Mouse (Mus musculus): ENCODE measurements around the gene Kdm1b. TPM values are rescaled to one million over a fixed set of nuclear protein-coding genes. Genes with fewer than 3 reads are reported as not detected.

Kdm1b gene
- polyA plus RNA-seq, 1 experiment from 2014 or later = 15.2 TPM

GRCm38 (mm10) chr13:47099265-47099664 lies 56.0 kb downstream of the Kdm1b start:
- H3K36me3 ChIP-seq = peaks cover 89% of the 10 kb centered on the region
- no peaks in the 10 kb centered on the region for H3K9me3 ChIP-seq
- H3K4me1 ChIP-seq (replicated peaks) = peaks cover 15% of the 10 kb centered on the region
- no peaks in the 10 kb centered on the region for H3K27me3 ChIP-seq (ENCODE audit: insufficient read depth, poor library complexity, severe bottlenecking)
- H3K4me3 ChIP-seq = no peak overlapping the region
- no peak overlapping the region for H3K27ac ChIP-seq
- WGBS = 83% methylated on average over 7 of the region's 7 CpGs
- no peak for DNase-seq (ENCODE audit: low spot score)

DNA sequence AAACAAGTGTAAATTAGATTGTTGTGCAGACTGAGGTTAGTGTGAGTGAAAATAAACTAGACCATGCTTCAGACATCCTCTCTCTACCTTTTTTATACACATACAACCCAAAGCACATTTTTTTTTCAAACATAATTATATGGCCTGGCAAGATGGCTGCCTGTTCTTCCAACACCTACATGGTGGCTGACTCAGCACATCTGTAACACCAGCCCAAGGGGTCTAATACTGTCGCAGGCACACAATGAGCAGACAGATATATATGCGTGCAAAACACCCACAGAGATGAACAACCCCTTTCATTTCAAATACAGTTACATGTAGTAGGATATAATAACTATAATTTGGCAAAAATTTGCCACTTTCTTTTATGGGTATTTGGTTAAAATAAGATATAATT lies 57.3 kb downstream of the Kdm1b start:
- peaks cover 76% of the 10 kb centered on the region for H3K36me3 ChIP-seq
- H3K27me3 ChIP-seq (ENCODE audit: insufficient read depth, poor library complexity, severe bottlenecking) = no peaks in the 10 kb centered on the region
- no peaks in the 10 kb centered on the region for H3K9me3 ChIP-seq
- WGBS = 92% methylated on average over 2 of the region's 2 CpGs
- H3K27ac ChIP-seq = no peak overlapping the region
- H3K4me1 ChIP-seq (replicated peaks) = peaks cover 17% of the 10 kb centered on the region
- no peak for DNase-seq (ENCODE audit: low spot score)
- H3K4me3 ChIP-seq = no peak overlapping the region

DNA sequence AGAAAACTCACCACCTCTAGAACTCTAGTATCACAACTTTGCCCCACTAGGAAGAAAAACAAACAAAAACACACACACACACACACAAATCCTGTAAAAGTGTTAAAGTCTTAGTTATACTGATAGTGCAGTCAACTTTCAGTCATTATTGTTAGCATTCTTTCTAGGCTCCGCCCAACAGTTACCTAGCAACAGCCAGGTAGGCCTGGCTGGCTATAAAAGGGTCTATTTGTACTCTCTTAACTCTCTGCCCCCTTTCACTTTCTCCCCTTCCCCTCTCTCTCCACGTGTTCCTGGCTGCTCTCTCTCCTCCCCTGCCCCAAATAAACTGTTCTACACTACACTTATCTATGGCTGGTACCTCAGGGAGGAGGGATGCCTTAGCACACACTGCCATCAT lies 60.8 kb downstream of the Kdm1b start:
- H3K4me1 ChIP-seq (replicated peaks) = peaks cover 29% of the 10 kb centered on the region
- H3K4me3 ChIP-seq = peak overlapping the region; percentile 99
- H3K27me3 ChIP-seq (ENCODE audit: insufficient read depth, poor library complexity, severe bottlenecking) = no peaks in the 10 kb centered on the region
- no peak for DNase-seq (ENCODE audit: low spot score)
- H3K9me3 ChIP-seq = no peaks in the 10 kb centered on the region
- H3K27ac ChIP-seq = peak overlapping the region; percentile 26; the same call in 1 of the 2 replicates
- WGBS = 16% methylated on average over 2 of the region's 2 CpGs
- H3K36me3 ChIP-seq = peaks cover 40% of the 10 kb centered on the region

- H3K27me3 ChIP-seq (ENCODE audit: insufficient read depth, poor library complexity, severe bottlenecking) = no peaks in the 10 kb centered on the region
- H3K4me3 ChIP-seq = peak overlapping the region; percentile 99
- peak; percentile 47 for DNase-seq (ENCODE audit: low spot score)
- H3K36me3 ChIP-seq = peaks cover 31% of the 10 kb centered on the region
- peak overlapping the region; percentile 100 for H3K27ac ChIP-seq
- under 1% methylated on average over 25 of the region's 25 CpGs for WGBS
- H3K9me3 ChIP-seq = no peaks in the 10 kb centered on the region
- peaks cover 29% of the 10 kb centered on the region for H3K4me1 ChIP-seq (replicated peaks)
Observed at GRCm38 (mm10) chr13:47104856-47105541, 61.7 kb downstream of the Kdm1b start.

DNA sequence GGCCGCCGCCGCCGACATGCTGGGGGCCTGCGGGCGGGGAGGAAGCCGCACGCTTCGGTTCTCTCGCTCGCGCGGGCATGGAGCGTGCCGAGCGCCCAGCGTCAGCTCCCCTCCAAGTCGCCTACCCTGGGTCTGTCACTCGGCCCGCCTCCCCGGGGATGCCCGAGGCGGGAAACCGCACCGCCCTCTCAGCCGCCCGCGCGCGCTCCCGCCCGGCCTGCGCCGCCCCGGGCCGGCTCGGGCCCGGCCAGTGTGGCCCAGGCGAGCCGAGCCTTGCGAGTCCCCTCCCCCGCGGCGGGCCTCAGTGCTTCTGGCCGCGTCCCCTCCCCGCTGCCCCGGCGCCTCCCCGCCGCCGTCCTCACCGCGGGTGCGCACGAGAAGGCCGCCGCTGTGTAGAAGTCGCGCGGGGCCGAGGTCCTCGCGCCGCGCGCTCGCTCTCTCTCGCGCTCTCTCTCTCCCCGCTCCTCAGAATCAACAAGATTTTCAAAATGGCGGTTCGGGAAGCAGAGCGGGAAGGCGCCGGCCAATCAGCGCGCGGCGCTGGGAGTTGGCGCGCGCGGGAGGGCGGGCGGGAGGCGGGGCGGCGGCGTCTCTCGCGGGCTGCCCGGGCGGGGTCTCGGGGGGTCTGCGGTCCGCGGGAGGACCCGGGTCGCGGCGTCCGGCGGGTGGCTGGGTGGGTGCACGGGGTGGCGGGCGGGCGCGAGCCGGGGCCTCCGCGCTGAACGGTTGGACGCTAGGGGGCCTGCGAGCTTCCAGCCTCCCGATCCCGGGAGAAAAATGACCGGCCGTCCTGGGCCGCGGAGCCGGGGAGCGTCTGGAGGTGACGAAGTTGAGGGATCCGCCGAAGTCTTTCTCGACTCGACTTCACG lies 62.6 kb downstream of the Kdm1b start, which contains the start of gene Dek:
Dek (minus strand) TSS at position 491 of the 869 bp plus-strand sequence.
- peak; percentile 92 for DNase-seq (ENCODE audit: low spot score)
- under 1% methylated on average over 128 of the region's 129 CpGs for WGBS
- Histone ChIP-seq H3K27ac (peak within 1 kb of the TSS; percentile 100), H3K4me1 (replicated peaks) (peaks cover 29% of the 10 kb centered on the region), H3K36me3 (peaks cover 22% of the 10 kb centered on the region), H3K9me3 (no peaks in the 10 kb centered on the region), H3K4me3 (peak within 1 kb of the TSS; percentile 99), H3K27me3 (ENCODE audit: insufficient read depth, poor library complexity, severe bottlenecking) (no peaks in the 10 kb centered on the region)

- Histone ChIP-seq H3K9me3 (no peaks in the 10 kb centered on the region), H3K4me3 (peak overlapping the region; percentile 99), H3K4me1 (replicated peaks) (peaks cover 29% of the 10 kb centered on the region), H3K27me3 (ENCODE audit: insufficient read depth, poor library complexity, severe bottlenecking) (no peaks in the 10 kb centered on the region), H3K27ac (peak overlapping the region; percentile 100), H3K36me3 (peaks cover 16% of the 10 kb centered on the region)
- DNase-seq (ENCODE audit: low spot score) = no peak
- under 1% methylated on average over 20 of the region's 20 CpGs for WGBS
Observed at GRCm38 (mm10) chr13:47106580-47106888, 63.2 kb downstream of the Kdm1b start.

DNA sequence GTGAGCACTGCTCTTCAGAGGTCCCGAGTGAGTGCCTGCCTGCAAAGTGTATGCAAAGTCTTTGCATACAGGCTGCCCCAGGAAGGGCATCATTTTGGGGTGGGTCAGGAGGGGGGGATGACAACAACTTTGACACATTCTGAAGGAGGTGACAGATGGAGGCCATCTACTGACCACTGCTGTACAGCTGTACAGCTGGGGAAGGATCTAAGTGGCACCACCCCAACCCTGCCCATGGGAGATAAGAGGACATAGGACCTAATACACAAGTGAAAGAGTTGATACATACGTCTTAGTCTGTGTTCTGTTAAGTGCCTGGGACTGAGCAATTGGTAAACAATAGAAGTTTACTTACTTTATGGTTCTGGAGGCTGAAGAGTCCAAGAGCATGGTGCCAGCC lies 65.9 kb downstream of the Kdm1b start:
- 79% methylated on average over 2 of the region's 2 CpGs for WGBS
- DNase-seq (ENCODE audit: low spot score) = no peak
- H3K4me3 ChIP-seq = no peak overlapping the region
- no peaks in the 10 kb centered on the region; the same call in 1 of the 2 replicates for H3K36me3 ChIP-seq
- H3K27me3 ChIP-seq (ENCODE audit: insufficient read depth, poor library complexity, severe bottlenecking) = no peaks in the 10 kb centered on the region
- H3K9me3 ChIP-seq = no peaks in the 10 kb centered on the region
- H3K27ac ChIP-seq = no peak overlapping the region
- H3K4me1 ChIP-seq (replicated peaks) = peaks cover 15% of the 10 kb centered on the region

DNA sequence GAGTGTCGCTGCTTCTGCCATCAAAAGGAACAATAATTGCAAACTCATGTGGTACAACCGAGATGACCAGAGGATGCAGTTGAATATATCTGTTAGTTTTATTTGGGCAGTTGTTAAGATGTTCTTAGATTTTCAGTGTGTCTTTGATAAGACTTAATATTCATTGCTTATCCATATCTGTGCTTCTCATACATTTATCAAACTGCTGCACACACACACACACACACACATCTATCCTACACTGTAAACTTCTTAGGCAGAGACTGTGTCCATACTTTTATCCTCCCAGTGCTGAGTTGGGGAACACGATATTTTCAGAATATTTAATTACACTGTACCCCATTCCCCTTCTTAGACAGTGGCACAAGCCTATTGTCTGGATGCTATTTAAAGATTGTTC lies 67.9 kb downstream of the Kdm1b start:
- Histone ChIP-seq H3K9me3 (no peaks in the 10 kb centered on the region), H3K4me1 (replicated peaks) (peaks cover 12% of the 10 kb centered on the region), H3K27me3 (ENCODE audit: insufficient read depth, poor library complexity, severe bottlenecking) (no peaks in the 10 kb centered on the region), H3K4me3 (no peak overlapping the region), H3K36me3 (no peaks in the 10 kb centered on the region), H3K27ac (no peak overlapping the region)
- DNase-seq (ENCODE audit: low spot score) = no peak
- WGBS = 84% methylated on average over 3 of the region's 3 CpGs

DNA sequence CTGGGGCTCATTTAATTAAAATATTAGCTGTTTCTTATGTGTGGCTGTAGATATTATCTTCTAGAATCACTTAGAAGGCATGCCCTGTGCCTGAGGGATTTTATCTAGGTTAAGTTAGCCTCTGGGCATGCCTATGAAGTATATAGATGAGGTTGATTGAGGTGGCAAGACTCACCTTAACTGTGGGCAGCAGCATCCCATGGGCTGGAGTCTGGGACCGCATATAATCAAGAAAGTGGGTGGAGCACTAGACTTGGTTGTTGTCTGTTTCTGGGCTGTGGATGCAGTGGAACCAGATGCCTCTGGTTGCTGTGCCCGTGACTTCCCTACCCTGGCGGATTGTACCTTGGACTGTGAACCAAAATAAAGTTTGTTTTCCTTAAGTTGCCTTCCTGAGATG lies 68.8 kb downstream of the Kdm1b start:
- Histone ChIP-seq H3K4me3 (no peak overlapping the region), H3K27ac (no peak overlapping the region), H3K27me3 (ENCODE audit: insufficient read depth, poor library complexity, severe bottlenecking) (no peaks in the 10 kb centered on the region), H3K9me3 (no peaks in the 10 kb centered on the region), H3K4me1 (replicated peaks) (peaks cover 7% of the 10 kb centered on the region), H3K36me3 (no peaks in the 10 kb centered on the region)
- 86% methylated on average over 3 of the region's 3 CpGs for WGBS
- DNase-seq (ENCODE audit: low spot score) = no peak

DNA sequence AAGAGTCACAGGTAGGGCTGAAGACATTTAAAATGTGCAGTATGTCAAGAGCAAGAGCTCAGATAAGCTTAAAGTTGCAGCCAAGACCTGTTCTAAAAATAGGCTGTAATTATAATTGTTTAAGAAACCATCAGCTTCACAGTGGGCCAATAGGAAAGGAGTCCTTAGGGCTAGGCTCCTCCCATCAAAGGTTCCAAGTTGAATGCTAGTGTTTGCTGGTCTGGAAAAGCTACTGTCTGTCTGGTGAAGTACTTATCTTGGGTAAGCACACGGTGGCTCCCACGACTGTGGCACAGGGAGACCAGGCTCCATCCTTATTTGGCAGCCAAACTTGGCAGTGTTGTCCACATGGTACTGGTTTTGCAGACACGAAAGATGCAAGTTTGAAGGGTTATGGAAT lies 69.6 kb downstream of the Kdm1b start:
- Histone ChIP-seq H3K4me1 (replicated peaks) (no peaks in the 10 kb centered on the region), H3K4me3 (no peak overlapping the region), H3K36me3 (no peaks in the 10 kb centered on the region), H3K27me3 (ENCODE audit: insufficient read depth, poor library complexity, severe bottlenecking) (no peaks in the 10 kb centered on the region), H3K27ac (no peak overlapping the region), H3K9me3 (no peaks in the 10 kb centered on the region)
- no peak for DNase-seq (ENCODE audit: low spot score)
- WGBS = 71% methylated on average over 3 of the region's 3 CpGs

- 84% methylated on average over 3 of the region's 3 CpGs for WGBS
- no peaks in the 10 kb centered on the region for H3K36me3 ChIP-seq
Observed at GRCm38 (mm10) chr13:47116000-47116399, 72.7 kb downstream of the Kdm1b start.

DNA sequence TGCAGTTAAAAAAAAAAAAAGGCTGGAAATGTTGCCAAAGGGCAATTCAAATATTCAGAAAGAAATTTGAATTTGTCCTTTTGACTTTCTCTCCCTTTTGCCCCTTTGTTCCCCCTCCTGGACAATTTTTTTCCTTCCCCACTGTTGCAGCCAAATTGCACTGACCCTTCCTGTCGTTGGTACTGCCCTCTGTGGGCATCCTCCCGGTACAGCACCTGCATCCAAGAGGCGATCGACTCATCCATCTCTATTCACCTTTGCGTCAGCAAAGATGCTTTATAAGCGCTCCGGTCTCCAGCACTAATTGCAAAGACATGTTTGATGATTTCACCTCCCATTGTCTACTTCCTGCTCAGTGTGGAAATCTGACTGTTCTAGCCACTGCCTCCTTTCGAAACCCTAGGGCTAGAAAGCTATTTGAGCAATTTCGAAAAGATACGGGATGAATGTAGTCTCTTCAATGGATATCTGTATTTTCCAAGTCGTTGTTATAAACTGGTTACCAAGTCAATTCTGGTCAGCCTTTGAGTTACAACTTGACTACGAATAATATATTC lies 78.1 kb downstream of the Kdm1b start:
- Histone ChIP-seq H3K36me3 (no peaks in the 10 kb centered on the region), H3K27me3 (ENCODE audit: insufficient read depth, poor library complexity, severe bottlenecking) (peaks cover 49% of the 10 kb centered on the region), H3K4me1 (replicated peaks) (peaks cover 21% of the 10 kb centered on the region), H3K27ac (no peak overlapping the region), H3K4me3 (no peak overlapping the region), H3K9me3 (no peaks in the 10 kb centered on the region)
- peak; percentile 14 for DNase-seq (ENCODE audit: low spot score)
- WGBS = 38% methylated on average over 12 of the region's 12 CpGs

More at GRCm38 (mm10) chr13:47116000-47116399, 72.7 kb downstream of the Kdm1b start:
- Histone ChIP-seq H3K4me3 (no peak overlapping the region), H3K27ac (no peak overlapping the region), H3K9me3 (no peaks in the 10 kb centered on the region), H3K4me1 (replicated peaks) (no peaks in the 10 kb centered on the region), H3K27me3 (ENCODE audit: insufficient read depth, poor library complexity, severe bottlenecking) (peaks cover 13% of the 10 kb centered on the region)
- DNase-seq (ENCODE audit: low spot score) = no peak

All from hindbrain, embryonic 10.5 days (tissue).